Mouse (Mus musculus): Measurements from ENCODE around the gene Ankra2. TPM values are rescaled to one million over a fixed set of nuclear protein-coding genes. Genes with fewer than 3 reads are reported as not detected.

Gene Ankra2
- polyA plus RNA-seq, 1 experiment from 2014 or later = 20.6 TPM

DNA sequence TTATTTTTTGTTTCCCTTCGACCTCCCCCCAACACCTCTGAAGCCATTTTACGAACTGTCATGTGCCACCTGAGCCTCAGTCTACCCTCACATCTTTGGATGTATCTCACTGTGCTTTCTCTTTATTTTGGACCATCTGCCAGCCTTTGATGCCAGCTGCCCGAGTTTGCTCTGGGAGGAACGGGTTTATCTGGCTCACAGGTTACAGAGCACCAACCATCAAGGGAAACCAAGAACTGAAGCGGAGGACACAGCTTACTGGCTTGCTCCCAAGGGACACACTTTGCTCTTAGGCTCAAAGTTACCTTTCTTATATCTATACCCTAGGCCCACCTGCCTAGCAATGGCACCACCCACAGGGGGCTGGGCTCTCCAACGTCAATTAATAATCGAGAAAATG, 17.5 kb upstream of the Ankra2 start:
- ATAC-seq (ENCODE audit: insufficient read depth, low FRiP score) = no peak
- Histone ChIP-seq H3K27me3 (ENCODE audit: control insufficient read depth, insufficient read depth, low read length) (no peaks in the 10 kb centered on the region), H3K27ac (ENCODE audit: low read length) (no peak overlapping the region), H3K4me2 (ENCODE audit: low read depth, low read length) (no peak overlapping the region), H3K9ac (ENCODE audit: low read length) (no peak overlapping the region), H3K4me3 (replicated peaks; ENCODE audit: low read length) (no peak overlapping the region), H3K4me1 (ENCODE audit: control insufficient read depth, insufficient read depth, low read length) (no peaks in the 10 kb centered on the region), H3K9me3 (replicated peaks; ENCODE audit: control insufficient read depth, low read length) (no peaks in the 10 kb centered on the region), H3K36me3 (ENCODE audit: control insufficient read depth, insufficient read depth, low read length) (peaks cover 13% of the 10 kb centered on the region; the same call in 1 of the 2 replicates)
- WGBS = 65% methylated on average over 7 of the region's 7 CpGs

- H3K36me3 ChIP-seq (ENCODE audit: control insufficient read depth, insufficient read depth, low read length) = peaks cover 38% of the 10 kb centered on the region
- WGBS = 92% methylated on average over 10 of the region's 10 CpGs
- H3K4me2 ChIP-seq (ENCODE audit: low read depth, low read length) = no peak overlapping the region
Measured at GRCm38 (mm10) chr13:98249594-98249993, 13.3 kb upstream of the Ankra2 start.

GRCm38 (mm10) chr13:98254921-98255320, 8.0 kb upstream of the Ankra2 start:
- Histone ChIP-seq H3K27ac (ENCODE audit: low read length) (no peak overlapping the region), H3K4me1 (ENCODE audit: control insufficient read depth, insufficient read depth, low read length) (no peaks in the 10 kb centered on the region), H3K36me3 (ENCODE audit: control insufficient read depth, insufficient read depth, low read length) (peaks cover 40% of the 10 kb centered on the region), H3K9ac (ENCODE audit: low read length) (no peak overlapping the region), H3K9me3 (replicated peaks; ENCODE audit: control insufficient read depth, low read length) (no peaks in the 10 kb centered on the region), H3K27me3 (ENCODE audit: control insufficient read depth, insufficient read depth, low read length) (no peaks in the 10 kb centered on the region), H3K4me2 (ENCODE audit: low read depth, low read length) (no peak overlapping the region), H3K4me3 (replicated peaks; ENCODE audit: low read length) (no peak overlapping the region)
- no peak for ATAC-seq (ENCODE audit: insufficient read depth, low FRiP score)
- WGBS = 68% methylated on average over 9 of the region's 9 CpGs

More at GRCm38 (mm10) chr13:98249594-98249993, 13.3 kb upstream of the Ankra2 start:
- no peak overlapping the region for H3K9ac ChIP-seq (ENCODE audit: low read length)
- no peak for ATAC-seq (ENCODE audit: insufficient read depth, low FRiP score)
- no peaks in the 10 kb centered on the region for H3K4me1 ChIP-seq (ENCODE audit: control insufficient read depth, insufficient read depth, low read length)
- no peak overlapping the region for H3K4me3 ChIP-seq (replicated peaks; ENCODE audit: low read length)
- no peak overlapping the region for H3K27ac ChIP-seq (ENCODE audit: low read length)
- H3K27me3 ChIP-seq (ENCODE audit: control insufficient read depth, insufficient read depth, low read length) = no peaks in the 10 kb centered on the region
- no peaks in the 10 kb centered on the region for H3K9me3 ChIP-seq (replicated peaks; ENCODE audit: control insufficient read depth, low read length)

DNA sequence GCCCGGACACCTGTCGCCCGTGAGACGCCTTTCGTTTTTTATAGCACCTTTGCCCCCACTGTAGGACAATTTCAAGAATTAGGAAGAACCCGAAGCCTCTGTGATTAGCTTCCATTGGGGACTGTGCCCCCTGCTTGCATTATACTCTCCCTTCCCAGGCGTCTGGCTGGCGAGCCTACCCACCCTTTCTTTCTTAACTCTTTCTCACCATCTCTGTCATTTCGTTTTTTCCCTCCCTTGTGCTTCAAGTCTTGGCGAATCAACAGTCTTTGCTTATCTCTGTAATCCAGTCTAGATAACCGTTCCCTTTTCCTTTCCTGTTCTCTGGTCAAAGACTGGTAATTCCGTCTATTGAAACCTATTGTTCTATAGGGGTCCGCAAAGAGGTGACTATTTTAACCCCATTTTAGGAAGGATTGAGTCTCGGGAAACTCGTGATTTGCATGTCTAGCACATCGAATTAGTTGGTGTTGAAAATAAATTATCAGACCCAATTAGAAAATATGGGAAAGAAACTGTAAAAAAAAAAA, 649 bp downstream of the Ankra2 start:
- Histone ChIP-seq H3K27me3 (ENCODE audit: control insufficient read depth, insufficient read depth, low read length) (no peaks in the 10 kb centered on the region), H3K9ac (ENCODE audit: low read length) (peak overlapping the region; percentile 92), H3K4me1 (ENCODE audit: control insufficient read depth, insufficient read depth, low read length) (peaks cover 19% of the 10 kb centered on the region), H3K4me3 (replicated peaks; ENCODE audit: low read length) (peak overlapping the region; percentile 99), H3K4me2 (ENCODE audit: low read depth, low read length) (peak overlapping the region; percentile 82), H3K27ac (ENCODE audit: low read length) (peak overlapping the region; percentile 88), H3K9me3 (replicated peaks; ENCODE audit: control insufficient read depth, low read length) (no peaks in the 10 kb centered on the region), H3K36me3 (ENCODE audit: control insufficient read depth, insufficient read depth, low read length) (no peaks in the 10 kb centered on the region)
- WGBS = under 1% methylated on average over 16 of the region's 16 CpGs
- peak; percentile 11; the same call in 1 of the 2 replicates for ATAC-seq (ENCODE audit: insufficient read depth, low FRiP score)

DNA sequence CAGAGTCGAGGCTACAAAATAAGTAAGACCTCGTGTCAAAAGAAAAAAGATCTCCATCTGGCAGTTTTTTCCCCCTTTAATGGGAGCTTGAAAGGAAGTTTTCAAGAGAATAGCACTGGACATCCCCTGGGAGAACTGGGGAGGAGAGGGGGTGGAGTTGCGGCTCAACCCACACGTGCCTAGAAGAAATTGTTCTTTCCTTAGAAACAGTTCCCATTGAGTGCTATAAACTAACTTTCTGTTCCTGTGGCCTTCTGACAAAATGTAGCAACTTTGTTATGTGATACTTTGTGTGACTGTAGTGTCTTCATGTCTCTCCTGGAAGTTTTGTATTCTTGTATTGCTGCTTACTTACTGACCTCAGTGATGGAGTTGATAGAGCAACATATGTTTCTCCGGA, 1.2 kb downstream of the Ankra2 start:
- Histone ChIP-seq H3K9ac (ENCODE audit: low read length) (peak overlapping the region; percentile 92), H3K36me3 (ENCODE audit: control insufficient read depth, insufficient read depth, low read length) (no peaks in the 10 kb centered on the region), H3K4me2 (ENCODE audit: low read depth, low read length) (peak overlapping the region; percentile 82), H3K9me3 (replicated peaks; ENCODE audit: control insufficient read depth, low read length) (no peaks in the 10 kb centered on the region), H3K27me3 (ENCODE audit: control insufficient read depth, insufficient read depth, low read length) (no peaks in the 10 kb centered on the region), H3K4me3 (replicated peaks; ENCODE audit: low read length) (peak overlapping the region; percentile 99), H3K4me1 (ENCODE audit: control insufficient read depth, insufficient read depth, low read length) (peaks cover 19% of the 10 kb centered on the region), H3K27ac (ENCODE audit: low read length) (no peak overlapping the region)
- 26% methylated on average over 5 of the region's 5 CpGs for WGBS
- ATAC-seq (ENCODE audit: insufficient read depth, low FRiP score) = no peak

GRCm38 (mm10) chr13:98274023-98274422, 11.1 kb downstream of the Ankra2 start:
- no peaks in the 10 kb centered on the region for H3K9me3 ChIP-seq (replicated peaks; ENCODE audit: control insufficient read depth, low read length)

DNA sequence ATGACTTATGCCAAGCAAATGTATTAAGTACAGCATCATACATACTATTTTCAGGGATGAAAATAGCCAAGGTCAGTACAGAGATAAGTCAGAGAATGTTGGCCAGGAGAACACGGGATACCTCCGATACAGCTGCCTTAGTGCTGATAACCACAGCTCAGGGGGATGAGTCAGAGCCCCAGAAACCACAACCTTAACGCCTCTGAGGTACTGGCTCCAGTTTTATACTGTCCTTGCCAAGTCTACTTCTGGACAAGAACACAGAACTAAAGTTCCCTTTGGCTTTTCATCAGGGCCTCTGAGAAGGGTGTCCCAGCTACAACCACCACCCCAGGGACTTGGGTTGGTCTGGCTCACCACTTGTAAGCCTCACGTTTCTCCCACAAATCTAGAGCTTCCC, 12.8 kb downstream of the Ankra2 start:
- H3K4me2 ChIP-seq (ENCODE audit: low read depth, low read length) = no peak overlapping the region
- ATAC-seq (ENCODE audit: insufficient read depth, low FRiP score) = no peak
- no peaks in the 10 kb centered on the region for H3K27me3 ChIP-seq (ENCODE audit: control insufficient read depth, insufficient read depth, low read length)
- no peak overlapping the region for H3K9ac ChIP-seq (ENCODE audit: low read length)
- H3K27ac ChIP-seq (ENCODE audit: low read length) = no peak overlapping the region
- WGBS = 73% methylated on average over 4 of the region's 4 CpGs
- no peaks in the 10 kb centered on the region for H3K4me1 ChIP-seq (ENCODE audit: control insufficient read depth, insufficient read depth, low read length)
- H3K4me3 ChIP-seq (replicated peaks; ENCODE audit: low read length) = no peak overlapping the region
- H3K36me3 ChIP-seq (ENCODE audit: control insufficient read depth, insufficient read depth, low read length) = peaks cover 20% of the 10 kb centered on the region; the same call in 1 of the 2 replicates
- H3K9me3 ChIP-seq (replicated peaks; ENCODE audit: control insufficient read depth, low read length) = no peaks in the 10 kb centered on the region

More at GRCm38 (mm10) chr13:98274023-98274422, 11.1 kb downstream of the Ankra2 start:
- no peak overlapping the region for H3K4me2 ChIP-seq (ENCODE audit: low read depth, low read length)
- peaks cover 20% of the 10 kb centered on the region; the same call in 1 of the 2 replicates for H3K36me3 ChIP-seq (ENCODE audit: control insufficient read depth, insufficient read depth, low read length)
- H3K27ac ChIP-seq (ENCODE audit: low read length) = no peak overlapping the region
- H3K27me3 ChIP-seq (ENCODE audit: control insufficient read depth, insufficient read depth, low read length) = no peaks in the 10 kb centered on the region
- no peaks in the 10 kb centered on the region for H3K4me1 ChIP-seq (ENCODE audit: control insufficient read depth, insufficient read depth, low read length)
- no peak overlapping the region for H3K4me3 ChIP-seq (replicated peaks; ENCODE audit: low read length)
- WGBS = 94% methylated on average over 9 of the region's 9 CpGs
- ATAC-seq (ENCODE audit: insufficient read depth, low FRiP score) = no peak
- no peak overlapping the region for H3K9ac ChIP-seq (ENCODE audit: low read length)

GRCm38 (mm10) chr13:98276253-98276652, 13.4 kb downstream of the Ankra2 start:
- Histone ChIP-seq H3K27me3 (ENCODE audit: control insufficient read depth, insufficient read depth, low read length) (no peaks in the 10 kb centered on the region), H3K9me3 (replicated peaks; ENCODE audit: control insufficient read depth, low read length) (no peaks in the 10 kb centered on the region), H3K4me2 (ENCODE audit: low read depth, low read length) (no peak overlapping the region), H3K27ac (ENCODE audit: low read length) (no peak overlapping the region), H3K9ac (ENCODE audit: low read length) (no peak overlapping the region), H3K4me3 (replicated peaks; ENCODE audit: low read length) (no peak overlapping the region), H3K4me1 (ENCODE audit: control insufficient read depth, insufficient read depth, low read length) (no peaks in the 10 kb centered on the region), H3K36me3 (ENCODE audit: control insufficient read depth, insufficient read depth, low read length) (peaks cover 18% of the 10 kb centered on the region; the same call in 1 of the 2 replicates)
- 88% methylated on average over 7 of the region's 7 CpGs for WGBS
- ATAC-seq (ENCODE audit: insufficient read depth, low FRiP score) = no peak

DNA sequence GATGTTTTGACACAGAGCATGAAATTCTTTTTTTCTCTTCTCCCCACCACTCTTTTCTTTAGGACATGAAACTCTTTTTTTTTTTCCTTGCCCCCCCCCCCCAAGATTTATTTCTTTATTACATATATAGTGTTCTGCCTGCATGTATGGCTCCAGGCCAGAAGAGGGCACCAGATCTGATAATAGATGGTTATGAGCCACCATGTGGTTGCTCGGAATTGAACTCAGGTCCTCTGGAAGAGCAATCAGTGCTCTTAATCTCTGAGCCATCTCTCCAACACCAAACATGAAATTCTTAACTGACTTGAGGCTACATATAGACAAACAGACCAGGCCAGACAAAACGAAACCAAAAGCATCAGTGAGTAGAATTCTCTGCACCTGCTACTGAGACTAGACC, 14.6 kb downstream of the Ankra2 start:
- no peaks in the 10 kb centered on the region for H3K4me1 ChIP-seq (ENCODE audit: control insufficient read depth, insufficient read depth, low read length)
- no peak for ATAC-seq (ENCODE audit: insufficient read depth, low FRiP score)

More for the DNA sequence above, 14.6 kb downstream of the Ankra2 start:
- Histone ChIP-seq H3K27me3 (ENCODE audit: control insufficient read depth, insufficient read depth, low read length) (no peaks in the 10 kb centered on the region), H3K27ac (ENCODE audit: low read length) (no peak overlapping the region), H3K4me2 (ENCODE audit: low read depth, low read length) (no peak overlapping the region), H3K9ac (ENCODE audit: low read length) (no peak overlapping the region), H3K9me3 (replicated peaks; ENCODE audit: control insufficient read depth, low read length) (no peaks in the 10 kb centered on the region), H3K36me3 (ENCODE audit: control insufficient read depth, insufficient read depth, low read length) (peaks cover 13% of the 10 kb centered on the region; the same call in 1 of the 2 replicates), H3K4me3 (replicated peaks; ENCODE audit: low read length) (no peak overlapping the region)
- 83% methylated on average over 2 of the region's 2 CpGs for WGBS

Data from stomach, embryonic 16.5 days (tissue).